Mouse (Mus musculus) cerebellum, adult 11 months (tissue): ENCODE measurements around the gene Defb45.
A peak's percentile ranks its signal among the peaks of the same experiment; 100 is the strongest.

Experiments used
- DNase-seq: peaks from one replicate; pipeline ENCODE4 v3.0.0; 2022

Gene Defb45

GRCm38 (mm10) chr2:152604057-152604456 is 4.9 kb upstream of the Defb45 start, which contains the start of gene Defb36:
Defb36 (plus strand) TSS chr2:152604327.
- DNase-seq = no peak

- no peak for DNase-seq
Observed at GRCm38 (mm10) chr2:152601275-152601960, 2.2 kb upstream of the Defb45 start.

- DNase-seq = no peak
Observed at GRCm38 (mm10) chr2:152600076-152600475, 877 bp upstream of the Defb45 start.

- DNase-seq = no peak
Observed at GRCm38 (mm10) chr2:152589021-152589420, 10.2 kb downstream of the Defb45 start.

GRCm38 (mm10) chr2:152588450-152588849 is 10.7 kb downstream of the Defb45 start:
- no peak for DNase-seq

- DNase-seq = no peak
Observed at GRCm38 (mm10) chr2:152586926-152587560, 12.2 kb downstream of the Defb45 start.

- DNase-seq = no peak
Observed at GRCm38 (mm10) chr2:152580612-152581011, 18.6 kb downstream of the Defb45 start.

GRCm38 (mm10) chr2:152580107-152580506 is 19.1 kb downstream of the Defb45 start, which contains the start of gene Defb19:
Defb19 (minus strand) TSS chr2:152580312.
- DNase-seq = no peak

GRCm38 (mm10) chr2:152573484-152573883 is 25.7 kb downstream of the Defb45 start:
- no peak for DNase-seq

- DNase-seq = no peak
Observed at GRCm38 (mm10) chr2:152572114-152572794, 26.9 kb downstream of the Defb45 start, which contains the start of gene Defb21. Defb21 (plus strand) TSS chr2:152572744.

- DNase-seq = no peak
Observed at GRCm38 (mm10) chr2:152570313-152570712, 28.9 kb downstream of the Defb45 start.

- no peak for DNase-seq
Observed at GRCm38 (mm10) chr2:152569881-152570280, 29.3 kb downstream of the Defb45 start.

GRCm38 (mm10) chr2:152569038-152569437 is 30.2 kb downstream of the Defb45 start, which contains the start of gene Gm17416:
Gm17416 (plus strand) TSS chr2:152569338.
- DNase-seq = no peak

- no peak for DNase-seq
Observed at GRCm38 (mm10) chr2:152556655-152557054, 42.5 kb downstream of the Defb45 start.

GRCm38 (mm10) chr2:152553774-152554423 is 45.3 kb downstream of the Defb45 start:
- peak; percentile 14 for DNase-seq

- DNase-seq = no peak
Observed at GRCm38 (mm10) chr2:152548124-152548523, 51.1 kb downstream of the Defb45 start.

GRCm38 (mm10) chr2:152544691-152545090 is 54.5 kb downstream of the Defb45 start:
- peak; percentile 4 for DNase-seq

- no peak for DNase-seq
Observed at GRCm38 (mm10) chr2:152543478-152543877, 55.7 kb downstream of the Defb45 start.
